ENCODE assay signal across 14 mouse cellular contexts in genomic region chr9:116083726-116084323, GRCm38 (mm10).
DNase-seq lines count a peak whose midpoint lies in the region; ATAC-seq lines count a peak whose summit lies in the region.
"Had no signal": no experiment of that assay in that cellular context is flagged by ENCODE, and none has a peak within 500 bp of the region (broad histone marks: within the 10 kb centered on the region; RNA-seq: fewer than 3 reads in every experiment).

No protein-coding gene starts in this region.

- no peak overlapping the region for H3K4me3 ChIP-seq in liver, embryonic 16.5 days (ENCODE audit: low read depth, low read length)
- H3K4me3 ChIP-seq: embryonic facial prominence, embryonic 10.5 days had no signal

- H3K36me3 ChIP-seq in liver, embryonic 16.5 days (ENCODE audit: control insufficient read depth, insufficient read depth): no peaks in the 10 kb centered on the region
- H3K36me3 ChIP-seq: embryonic facial prominence, embryonic 10.5 days had no signal

- H3K27ac ChIP-seq in liver, embryonic 16.5 days (ENCODE audit: low read length): peak overlapping the region; percentile 67
- H3K27ac ChIP-seq: embryonic facial prominence, embryonic 10.5 days had no signal

- peak; percentile 40 for DNase-seq in adrenal gland, postnatal 14 days
- DNase-seq in adrenal gland, adult 8-10 months: no peak
- no peak for DNase-seq in liver
- no peak for DNase-seq in left cerebral cortex, adult 11 months (ENCODE audit: low spot score)
- DNase-seq in gastrocnemius, adult 8-10 months (ENCODE audit: low spot score in 2 of 2): no peak
- DNase-seq: cerebellum, adult 8-10 months; gastrocnemius, postnatal 25 days; heart, postnatal 10 days; left cerebral cortex, postnatal 4 days; right cerebral cortex, postnatal 25 days had no signal

- 0 out of 2 replicates have a peak, but pooled peaks have one; percentile 16 for ATAC-seq in liver, embryonic 16.5 days (ENCODE audit: low read depth)
- ATAC-seq in granulocyte monocyte progenitor cell, adult 5-6 weeks (replicated peaks; ENCODE audit: poor library complexity, severe bottlenecking): peak; percentile 60
- ATAC-seq in neutrophil, adult 5-6 weeks (ENCODE audit: extremely low read depth, insufficient number of reproducible peaks, low FRiP score, poor library complexity, severe bottlenecking): peak; percentile 64

- H3K27me3 ChIP-seq in liver, embryonic 16.5 days (ENCODE audit: control insufficient read depth, insufficient read depth, low read depth, low read length): no peaks in the 10 kb centered on the region

- no peaks in the 10 kb centered on the region; the same call in 1 of the 2 replicates for H3K4me1 ChIP-seq in liver, embryonic 16.5 days (ENCODE audit: control insufficient read depth, low read depth, low read length)
- H3K4me1 ChIP-seq: embryonic facial prominence, embryonic 10.5 days had no signal

- no peak overlapping the region for H3K9ac ChIP-seq in liver, embryonic 16.5 days (ENCODE audit: low read depth, low read length)

- 33% methylated on average over 8 of the region's 8 CpGs for WGBS in liver, embryonic 16.5 days (ENCODE audit: insufficient replicate concordance)

- H3K4me2 ChIP-seq in liver, embryonic 16.5 days (ENCODE audit: low read depth, low read length): no peak overlapping the region

- H3K9me3 ChIP-seq in liver, embryonic 16.5 days (replicated peaks; ENCODE audit: control insufficient read depth, low read length): no peaks in the 10 kb centered on the region
- H3K9me3 ChIP-seq: embryonic facial prominence, embryonic 10.5 days had no signal
